Mouse (Mus musculus) fat pad, adult 2 months (tissue): ENCODE data around the gene Tjap1.

Source experiments
- DNase-seq: peaks from one replicate; pipeline ENCODE4 v3.0.0-alpha.2; 2011; ENCODE audit warnings: low read depth, low spot score; ENCODE audit errors: extremely low read depth

Tjap1 gene

GRCm38 (mm10) chr17:46253452-46254084, 29.3 kb downstream of the Tjap1 start, which contains the start of gene Lrrc73:
Gene Lrrc73 (plus strand): TSS chr17:46253531.
- DNase-seq: no peak

GRCm38 (mm10) chr17:46252571-46253451, 30.0 kb downstream of the Tjap1 start:
- no peak for DNase-seq

- DNase-seq: no peak
These were observed 31.7 kb downstream of the Tjap1 start for GRCm38 (mm10) chr17:46251174-46251573.

GRCm38 (mm10) chr17:46248189-46248522, 34.7 kb downstream of the Tjap1 start:
- DNase-seq: no peak

- no peak for DNase-seq
These were observed 35.2 kb downstream of the Tjap1 start, which contains the start of the genes Polr1c and Yipf3 for GRCm38 (mm10) chr17:46247512-46248188. Gene Polr1c (minus strand): TSS chr17:46248054. Gene Yipf3 (plus strand): TSS chr17:46248080.

GRCm38 (mm10) chr17:46244579-46244978, 38.2 kb downstream of the Tjap1 start:
- DNase-seq: peak; percentile 68

- DNase-seq: no peak
These were observed 39.2 kb downstream of the Tjap1 start for GRCm38 (mm10) chr17:46243624-46244023.

GRCm38 (mm10) chr17:46242993-46243392, 39.8 kb downstream of the Tjap1 start:
- DNase-seq: no peak

GRCm38 (mm10) chr17:46242274-46242673, 40.6 kb downstream of the Tjap1 start:
- DNase-seq: no peak

GRCm38 (mm10) chr17:46241471-46241870, 41.4 kb downstream of the Tjap1 start:
- no peak for DNase-seq

- no peak for DNase-seq
These were observed 43.2 kb downstream of the Tjap1 start for GRCm38 (mm10) chr17:46239516-46240114.

GRCm38 (mm10) chr17:46237480-46237879, 45.3 kb downstream of the Tjap1 start:
- no peak for DNase-seq

- no peak for DNase-seq
These were observed 45.7 kb downstream of the Tjap1 start for GRCm38 (mm10) chr17:46237079-46237478.

- DNase-seq: no peak
These were observed 46.8 kb downstream of the Tjap1 start for GRCm38 (mm10) chr17:46236067-46236466.

- DNase-seq: no peak
These were observed 55.2 kb downstream of the Tjap1 start for GRCm38 (mm10) chr17:46227576-46227975.

- DNase-seq: no peak
These were observed 61.2 kb downstream of the Tjap1 start for GRCm38 (mm10) chr17:46221601-46222000.

- DNase-seq: peak; percentile 30
These were observed 72.3 kb downstream of the Tjap1 start for GRCm38 (mm10) chr17:46210550-46210949.
